Mouse (Mus musculus) bone marrow macrophage, adult 2 months (primary cell): Measurements from ENCODE around the gene Mup20. TPM values are rescaled to one million over a fixed set of nuclear protein-coding genes. Genes with fewer than 3 reads are reported as not detected.

Experiments
- polyA plus RNA-seq: library from polyadenylated mRNA; stranded (reverse); fragments of >200 nt; gene quantifications from 2 replicates; pipeline ENCODE4 v1.2.4, GENCODE M21; 2012; ENCODE audit not compliant: missing spikeins, insufficient read depth, insufficient read length

Mup20 gene
- polyA plus RNA-seq, 1 experiment, result not detected

Other genes with a start within 250 kb of the Mup20 start
- gene Mup5, start 218.9 kb downstream of the Mup20 start, polyA plus RNA-seq, result not detected in 2 replicates
- gene Mup3, start 33.2 kb upstream of the Mup20 start, polyA plus RNA-seq, result not detected in 2 replicates
- gene Mup21, start 96.7 kb upstream of the Mup20 start, polyA plus RNA-seq, result not detected in 2 replicates
- not detected in 2 replicates for gene Zfp37, start 176.9 kb upstream of the Mup20 start, polyA plus RNA-seq
- gene Slc31a2, start 208.4 kb upstream of the Mup20 start, polyA plus RNA-seq, result 72.9 and 73.7 TPM in 2 replicates